Mouse (Mus musculus): ENCODE data around the gene Lhfp. TPM values are rescaled to one million over a fixed set of nuclear protein-coding genes. Genes with fewer than 3 reads are reported as not detected.

Gene Lhfp
- total RNA-seq (2021): 10 to 100 TPM; 53.2 to 55.7 TPM

DNA sequence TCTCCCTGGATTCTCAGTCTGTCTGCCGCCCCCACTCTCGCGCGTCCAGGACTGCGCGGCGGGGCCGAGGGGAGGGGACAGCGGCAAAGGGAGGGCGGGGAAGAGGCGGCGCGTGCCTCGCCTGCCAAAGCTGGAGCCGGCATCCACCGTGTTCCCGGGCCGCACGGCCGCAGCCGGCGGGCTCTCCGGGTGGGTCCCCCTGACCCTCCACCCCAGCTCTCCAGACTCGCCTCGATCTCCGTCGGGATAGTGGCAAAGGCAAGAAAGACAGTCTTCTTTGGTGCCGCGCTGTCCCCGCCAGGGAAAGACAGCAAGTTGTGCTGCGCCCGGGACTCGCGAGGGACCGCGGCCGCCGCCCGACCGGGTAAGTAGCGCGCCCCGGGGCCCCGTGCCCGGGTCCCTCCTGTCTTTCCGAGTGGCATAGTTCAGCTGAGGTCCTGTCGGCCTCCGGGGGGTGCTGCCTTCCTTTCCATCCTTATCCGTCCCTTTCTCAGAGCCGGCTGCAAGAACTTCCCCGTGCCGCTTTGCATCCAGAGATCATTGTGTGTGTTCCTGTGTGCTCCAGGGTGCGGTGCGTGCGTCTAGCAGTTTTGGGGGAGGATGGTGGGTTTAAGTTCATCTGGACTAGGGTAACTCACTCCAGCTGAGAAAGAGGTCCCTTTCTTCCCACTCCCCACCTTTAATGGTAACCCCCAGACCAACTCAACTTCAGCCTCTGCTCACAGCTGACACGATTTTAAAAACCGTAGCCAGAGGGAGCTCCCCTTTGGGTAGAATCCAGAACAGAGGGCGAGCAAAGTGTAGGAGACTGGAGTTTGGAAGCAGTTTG is at the start of gene Lhfp:
Lhfp (plus strand) TSS at position 118 of the 829 bp plus-strand sequence.
- intact Hi-C loops (cut with DNase I): loop anchor here (5.0 kb wide), 3 partner anchors 121 to 206 kb away; no protein-coding TSS in a partner anchor
- DNase-seq (ENCODE audit: low spot score): peak; percentile 74

DNA sequence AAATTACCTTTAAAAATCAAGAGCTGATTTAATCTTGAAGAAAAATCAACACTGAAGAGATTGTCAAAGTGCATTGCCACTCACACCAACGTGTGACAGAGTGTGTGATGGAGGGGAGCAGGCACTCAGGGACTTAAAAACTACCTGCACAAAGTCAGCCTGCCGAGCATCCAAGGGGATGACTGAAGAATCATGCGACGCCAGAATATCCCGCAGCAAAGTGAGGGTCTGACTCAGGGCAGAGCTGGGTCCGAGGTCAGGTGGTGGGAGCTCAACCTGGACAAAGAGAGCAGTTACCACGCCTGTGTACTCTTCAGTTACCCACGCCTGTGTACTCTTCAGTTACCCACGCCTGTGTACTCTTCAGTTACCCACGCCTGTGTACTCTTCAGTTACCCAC is 48.0 kb upstream of the Lhfp start:
- DNase-seq (ENCODE audit: low spot score): no peak

DNA sequence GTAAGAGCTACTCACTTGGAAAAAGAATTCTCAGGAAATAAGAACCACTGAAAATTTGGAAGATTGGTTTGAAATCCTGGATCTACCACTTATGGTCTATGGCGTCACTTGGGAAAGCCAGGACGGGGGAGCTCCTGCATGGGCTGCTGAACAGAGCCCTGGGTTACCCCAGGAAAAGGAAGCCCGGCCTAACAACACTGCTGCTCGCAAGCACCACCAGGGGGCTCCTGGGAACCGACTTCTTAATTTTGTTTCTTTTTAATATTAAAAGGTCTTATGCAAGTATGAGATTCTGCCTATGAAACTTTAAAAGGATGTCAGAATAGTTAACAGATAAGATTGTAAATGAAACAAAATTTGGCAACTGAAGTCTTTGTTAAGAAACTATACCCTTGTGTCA is 46.7 kb upstream of the Lhfp start:
- intact Hi-C loops (cut with DNase I): no loop called here
- no peak for DNase-seq (ENCODE audit: low spot score)

More for the DNA sequence above, 48.0 kb upstream of the Lhfp start:
- intact Hi-C loops (cut with DNase I): no loop called here

DNA sequence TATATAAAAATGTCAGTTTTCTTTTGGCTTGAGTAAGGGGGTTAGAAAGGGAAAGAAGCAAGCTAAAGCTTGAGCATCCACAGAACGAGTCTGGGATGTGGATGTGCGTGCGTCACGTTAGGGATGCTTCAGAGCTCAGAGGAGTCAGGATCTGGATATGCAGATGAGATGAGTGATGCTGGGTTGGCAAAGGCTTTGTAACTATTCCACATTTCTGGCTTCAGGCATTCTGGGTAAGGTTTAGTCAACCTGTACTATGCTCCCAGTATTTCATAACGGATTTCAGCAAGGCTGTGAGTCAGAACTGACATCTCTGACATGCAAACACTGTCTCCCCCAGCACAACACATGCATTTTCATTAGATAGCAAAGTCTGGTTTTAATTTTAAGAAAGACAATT is 44.7 kb upstream of the Lhfp start:
- no peak for DNase-seq (ENCODE audit: low spot score)
- intact Hi-C loops (cut with DNase I): no loop called here

DNA sequence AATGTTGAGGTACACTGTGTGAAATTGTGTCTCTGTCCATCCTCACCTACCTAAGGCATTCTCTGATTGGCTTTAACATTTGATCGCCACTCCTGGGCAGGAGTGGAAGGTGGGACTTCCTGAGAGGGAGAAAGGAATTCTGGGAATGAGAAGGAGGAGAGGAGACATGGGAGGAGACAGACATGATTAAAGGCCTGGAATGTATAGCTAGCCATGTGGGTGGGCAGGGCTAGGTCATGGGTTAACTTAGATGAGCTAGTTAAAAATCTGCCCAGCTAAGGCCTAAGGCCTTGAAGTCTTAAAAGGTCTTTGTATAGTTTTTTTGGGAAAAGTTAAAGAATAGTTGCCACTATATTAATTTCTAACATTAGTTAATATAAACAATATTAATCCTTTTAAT is 43.9 kb upstream of the Lhfp start:
- no peak for DNase-seq (ENCODE audit: low spot score)
- intact Hi-C loops (cut with DNase I): no loop called here

DNA sequence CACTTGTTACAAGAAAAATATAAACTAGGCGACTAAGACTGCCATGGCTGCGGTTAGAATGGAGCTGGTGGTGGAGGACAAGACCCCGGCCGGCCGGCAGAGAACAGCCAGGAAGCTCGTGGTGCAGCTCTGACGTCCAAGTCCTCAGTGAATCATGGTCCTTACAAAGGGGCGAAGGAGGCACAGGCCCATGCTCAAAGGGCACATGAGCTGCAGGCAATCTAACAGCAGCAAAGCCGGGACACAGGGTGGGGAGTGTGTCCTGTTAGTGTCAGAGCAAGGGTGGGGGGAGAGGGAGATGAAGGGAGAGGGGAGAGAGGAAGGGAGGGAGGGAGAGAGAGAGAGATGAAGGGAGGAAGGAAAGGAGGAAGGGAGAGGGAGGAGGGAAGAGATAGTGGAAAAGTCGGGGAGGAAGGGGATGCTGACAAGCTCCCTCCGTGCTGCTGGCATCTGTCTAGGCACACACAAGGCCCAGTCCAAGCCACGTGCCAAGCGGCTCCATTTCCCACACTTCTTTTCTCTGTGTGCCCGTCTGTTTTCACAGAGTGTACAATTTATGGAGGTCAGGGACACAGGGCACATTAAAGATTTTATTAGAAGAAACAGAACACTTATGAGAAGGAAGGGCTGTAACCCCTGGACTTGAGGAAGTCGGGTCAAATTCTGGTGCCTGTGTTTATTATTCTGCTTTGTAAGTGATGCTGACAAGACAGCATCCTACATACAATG is 42.1 kb upstream of the Lhfp start:
- intact Hi-C loops (cut with DNase I): no loop called here
- no peak for DNase-seq (ENCODE audit: low spot score)

DNA sequence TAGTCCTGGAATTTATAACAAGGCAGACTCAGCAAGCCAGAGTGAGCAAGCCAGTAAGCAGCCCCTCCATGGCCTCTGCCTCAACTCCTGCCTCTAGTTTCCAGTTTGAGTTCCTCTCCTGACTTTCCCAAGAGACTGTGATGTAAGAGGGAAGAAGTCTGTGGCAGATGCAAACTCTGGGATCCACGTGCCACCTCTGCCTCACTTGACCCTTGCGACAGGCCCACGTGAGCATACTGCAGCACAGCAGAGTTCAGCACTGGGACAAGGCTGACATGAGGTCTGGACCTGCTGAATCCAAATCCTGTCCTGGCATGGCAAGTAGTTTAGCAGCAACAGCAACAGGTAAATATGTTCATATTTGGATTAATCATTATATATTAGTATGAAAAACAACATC is 41.3 kb upstream of the Lhfp start:
- intact Hi-C loops (cut with DNase I): no loop called here

DNA sequence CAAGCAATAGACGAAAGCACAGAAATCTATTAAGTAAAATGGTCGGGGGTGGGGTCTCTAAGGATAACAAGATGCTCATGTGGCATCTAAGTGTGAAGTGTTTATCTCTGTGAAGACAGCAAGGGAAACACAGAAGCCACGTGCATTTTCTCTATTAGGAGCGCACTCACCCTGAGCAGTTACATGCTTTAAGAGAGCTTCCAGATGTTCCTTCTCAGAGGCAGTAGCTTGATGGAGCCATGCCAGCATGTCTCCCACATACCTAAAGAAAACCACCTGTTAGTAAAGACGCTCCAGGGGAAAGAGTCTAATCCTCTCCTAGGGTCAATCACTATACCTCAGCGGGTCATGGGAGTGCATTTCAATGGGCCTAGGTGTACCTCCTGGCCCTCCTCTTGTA is 39.3 kb upstream of the Lhfp start:
- DNase-seq (ENCODE audit: low spot score): no peak
- intact Hi-C loops (cut with DNase I): no loop called here

More for the DNA sequence above, 41.3 kb upstream of the Lhfp start:
- no peak for DNase-seq (ENCODE audit: low spot score)

DNA sequence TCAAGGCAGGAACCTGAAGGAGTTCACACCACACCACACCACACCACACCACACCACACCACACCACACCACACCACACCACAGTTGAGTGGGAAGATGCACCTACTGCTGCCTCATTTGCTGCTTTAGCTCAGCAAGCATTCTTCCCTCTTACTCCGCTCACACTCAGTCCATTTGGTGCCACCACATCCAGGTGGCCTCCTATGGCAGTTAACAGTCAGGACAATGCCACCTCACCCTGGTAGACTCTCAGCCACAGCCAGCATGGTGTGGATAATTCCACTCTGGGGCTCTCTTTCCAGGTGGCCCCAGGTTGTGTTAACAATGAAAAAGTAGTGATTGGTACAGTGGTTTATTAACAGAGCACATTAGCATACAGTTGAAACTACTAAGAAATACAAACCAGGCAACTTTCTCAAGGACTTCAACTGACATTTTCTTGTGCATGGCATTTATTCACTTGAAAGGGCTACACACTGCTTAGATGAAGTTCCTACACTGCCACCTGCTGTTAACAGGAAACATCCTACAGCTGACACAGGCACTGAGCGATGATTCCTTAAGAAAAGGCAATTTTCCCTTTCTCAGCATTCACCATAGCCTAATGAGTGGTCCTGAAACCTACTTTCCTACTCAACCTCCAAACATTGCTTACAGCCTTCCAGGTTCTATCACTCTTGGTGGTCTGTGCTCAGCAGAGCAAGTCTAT is 36.8 kb upstream of the Lhfp start:
- intact Hi-C loops (cut with DNase I): loop anchor here (5.0 kb wide), 1 partner anchor 747 kb away; no protein-coding TSS in a partner anchor
- DNase-seq (ENCODE audit: low spot score): no peak

DNA sequence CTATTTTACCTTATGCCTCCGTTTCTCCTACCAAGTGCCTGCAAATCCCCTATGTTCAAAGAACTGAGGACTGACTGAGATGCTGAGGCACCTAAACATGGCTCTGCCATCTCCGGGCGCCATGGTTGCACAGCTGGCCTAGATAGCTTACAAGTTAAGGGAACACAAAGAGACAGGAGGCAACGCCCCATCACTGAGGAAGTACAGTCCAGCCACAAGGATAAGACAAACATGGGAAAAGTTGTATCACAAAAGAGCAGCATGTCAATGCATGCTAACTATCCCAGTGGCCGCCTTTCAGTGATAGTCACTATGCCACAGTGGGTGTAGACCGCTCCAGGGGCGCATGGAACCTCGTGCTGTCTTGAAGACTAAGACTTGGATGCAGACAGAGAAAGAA is 33.9 kb upstream of the Lhfp start:
- intact Hi-C loops (cut with DNase I): loop anchor here (5.0 kb wide), 1 partner anchor 750 kb away; no protein-coding TSS in a partner anchor
- no peak for DNase-seq (ENCODE audit: low spot score)

DNA sequence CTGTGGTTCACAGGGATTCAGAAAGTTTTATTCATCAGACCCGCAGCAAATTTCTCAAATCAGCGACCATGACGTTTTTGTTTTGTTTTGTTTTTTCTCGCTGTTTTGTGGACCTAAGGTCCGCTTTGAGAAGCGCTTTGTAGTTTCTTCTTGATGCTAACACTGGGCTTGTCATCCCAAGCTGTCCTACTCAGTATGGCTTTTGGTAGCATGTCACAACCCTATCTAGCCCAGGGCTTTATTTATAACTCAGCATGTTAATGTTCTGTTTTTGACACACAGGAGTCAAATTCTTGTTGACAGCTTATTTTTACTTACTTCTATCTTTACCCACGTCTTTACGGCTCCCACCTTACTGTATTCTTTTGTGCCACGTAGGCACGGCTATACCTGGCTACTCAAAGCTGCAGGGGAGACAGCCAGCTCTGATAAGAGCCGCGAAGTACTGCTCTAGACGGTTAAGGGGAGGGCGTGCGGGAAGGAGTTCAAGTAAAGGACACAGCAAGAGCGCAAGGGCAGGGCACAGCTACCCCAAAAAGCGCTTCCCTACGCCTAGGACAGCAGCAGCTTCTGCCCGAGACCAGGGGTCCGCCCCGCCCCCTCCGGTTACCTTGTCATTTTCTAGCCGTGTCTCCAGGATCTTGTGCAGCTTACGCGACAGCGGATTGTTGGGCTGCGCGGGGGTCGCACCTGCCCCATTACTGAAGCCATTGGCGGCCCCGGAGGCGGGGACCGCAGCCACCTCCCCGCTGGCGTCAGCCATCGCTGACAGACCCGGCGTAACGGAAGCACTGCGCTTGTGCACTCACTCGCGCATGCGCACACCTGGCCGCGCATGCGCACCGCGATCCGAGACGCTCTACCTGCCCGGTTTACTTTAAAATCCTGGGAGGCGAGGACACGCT is 24.6 kb upstream of the Lhfp start, which contains the start of gene Cog6:
Cog6 (minus strand) TSS at position 802 of the 905 bp plus-strand sequence.
- DNase-seq (ENCODE audit: low spot score): peak; percentile 71
- intact Hi-C loops (cut with DNase I): no loop called here

DNA sequence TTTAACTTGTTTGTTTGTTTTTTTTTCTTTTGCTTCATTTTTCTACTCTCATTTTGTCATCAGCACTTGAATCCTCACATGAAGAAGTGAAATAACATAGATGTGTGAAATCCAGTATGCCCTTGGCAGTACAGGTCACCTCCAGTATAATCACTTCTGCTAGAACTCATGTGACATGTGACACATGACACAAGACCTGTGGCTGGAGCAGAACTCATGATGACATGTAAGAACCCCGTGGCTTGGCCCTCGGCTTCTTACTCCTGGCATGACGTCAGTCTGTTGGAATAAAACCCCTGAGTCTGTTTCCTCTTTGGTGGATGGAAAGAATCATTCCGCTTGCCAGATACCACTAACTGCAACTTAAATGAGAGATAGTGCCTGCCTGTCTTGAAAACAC is 14.0 kb upstream of the Lhfp start:
- no peak for DNase-seq (ENCODE audit: low spot score)
- intact Hi-C loops (cut with DNase I): no loop called here

DNA sequence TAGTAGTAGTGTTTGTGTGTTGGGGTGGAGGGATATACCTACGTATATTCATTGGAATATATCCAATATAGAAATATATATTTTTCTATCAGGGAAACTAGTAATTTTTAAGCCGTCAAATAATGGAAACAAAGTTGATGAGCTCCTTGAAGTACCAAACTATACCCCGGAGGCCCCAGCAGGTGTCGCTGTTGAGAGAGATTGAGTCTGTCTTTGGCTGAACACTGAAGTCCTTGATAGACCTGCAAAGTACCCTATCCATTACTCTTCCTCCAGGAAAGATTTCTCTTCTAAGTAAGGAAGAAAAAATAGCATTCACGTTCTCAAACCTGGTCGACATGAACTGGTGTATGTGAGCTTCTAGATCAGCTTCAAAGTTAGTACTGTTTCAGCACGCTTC is 12.3 kb upstream of the Lhfp start:
- DNase-seq (ENCODE audit: low spot score): no peak
- intact Hi-C loops (cut with DNase I): loop anchor here (1.0 kb wide), 1 partner anchor 419 kb away; no protein-coding TSS in a partner anchor

DNA sequence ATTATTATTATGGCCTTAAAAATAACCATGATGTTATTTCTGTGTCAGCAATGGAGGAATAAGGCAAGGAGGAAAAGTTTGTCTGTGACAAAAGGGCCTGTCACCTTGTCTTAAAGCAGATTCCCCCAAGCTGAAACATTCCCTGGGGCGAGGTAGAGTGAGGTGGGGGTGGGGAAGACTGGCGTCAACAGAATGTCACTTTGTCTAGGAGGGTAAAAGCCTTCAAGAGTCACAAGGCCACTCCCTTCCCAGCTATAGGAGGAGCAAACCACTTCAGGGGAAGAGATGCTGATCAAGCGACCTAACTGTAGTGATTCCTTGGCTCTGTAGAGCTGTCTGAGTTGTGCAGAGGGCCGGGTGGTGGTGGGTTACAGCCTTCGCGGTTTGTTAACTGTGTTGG is 9.7 kb upstream of the Lhfp start:
- no peak for DNase-seq (ENCODE audit: low spot score)
- intact Hi-C loops (cut with DNase I): no loop called here

DNA sequence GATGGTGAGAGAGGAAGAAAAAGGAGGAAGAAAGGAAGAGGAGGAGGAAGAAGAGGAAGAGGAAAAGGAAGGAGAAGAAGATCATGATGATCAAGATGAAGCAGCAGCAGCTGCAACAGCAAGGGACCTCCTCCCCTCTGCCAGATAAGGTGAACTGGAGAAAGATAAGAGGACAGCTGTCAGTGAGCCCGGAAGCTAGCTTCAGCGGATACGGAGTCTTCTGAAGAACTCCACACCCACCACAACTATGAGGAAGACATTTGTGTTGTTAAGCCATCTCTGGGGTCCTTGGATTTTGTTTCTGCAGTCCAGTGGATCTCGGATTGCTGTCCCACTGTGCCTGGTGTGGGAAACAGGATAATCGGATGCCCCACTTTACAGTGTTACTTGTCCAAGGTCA is 8.9 kb upstream of the Lhfp start:
- no peak for DNase-seq (ENCODE audit: low spot score)
- intact Hi-C loops (cut with DNase I): loop anchor here (2.0 kb wide), 1 partner anchor 296 kb away; no protein-coding TSS in a partner anchor

DNA sequence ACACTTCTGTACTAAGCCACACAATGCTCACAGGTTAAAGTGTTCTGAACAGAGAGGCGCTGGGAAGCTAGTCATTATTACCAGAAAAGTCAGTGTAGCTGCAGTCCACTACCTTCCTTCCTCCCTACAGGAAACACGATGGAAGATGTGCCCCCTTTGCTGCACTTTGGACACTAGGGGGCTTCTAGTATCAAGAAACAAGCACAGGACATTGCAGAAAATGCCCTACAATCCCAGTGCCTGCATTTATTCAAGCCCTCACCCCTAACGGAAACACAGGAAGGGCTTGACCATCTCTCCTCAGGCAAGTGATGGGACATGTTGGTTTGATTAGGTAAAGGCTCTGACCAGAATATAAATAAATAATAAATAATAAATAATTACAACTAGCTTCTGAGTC is 7.9 kb upstream of the Lhfp start:
- intact Hi-C loops (cut with DNase I): loop anchor here (2.0 kb wide), 1 partner anchor 295 kb away; no protein-coding TSS in a partner anchor
- DNase-seq (ENCODE audit: low spot score): no peak

DNA sequence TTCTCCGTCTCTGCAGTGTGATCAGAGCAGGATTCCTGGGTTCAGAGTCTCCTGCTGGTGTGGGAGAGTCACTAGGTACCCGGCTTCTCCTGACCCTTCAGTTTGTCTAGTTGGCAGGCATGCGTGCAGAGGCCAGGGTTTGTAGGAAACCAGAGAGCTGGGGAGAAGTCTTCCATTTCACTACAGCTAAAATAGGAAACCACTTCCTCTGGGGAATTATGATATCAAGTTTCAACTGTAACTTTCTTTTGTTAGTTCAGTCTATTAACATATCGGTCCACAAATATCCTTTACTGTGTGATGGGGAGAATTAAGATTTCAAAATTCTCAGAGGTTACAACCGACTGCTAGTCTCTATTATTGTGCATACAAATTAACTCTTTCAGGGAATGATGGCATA is 5.3 kb upstream of the Lhfp start:
- DNase-seq (ENCODE audit: low spot score): no peak
- intact Hi-C loops (cut with DNase I): no loop called here

DNA sequence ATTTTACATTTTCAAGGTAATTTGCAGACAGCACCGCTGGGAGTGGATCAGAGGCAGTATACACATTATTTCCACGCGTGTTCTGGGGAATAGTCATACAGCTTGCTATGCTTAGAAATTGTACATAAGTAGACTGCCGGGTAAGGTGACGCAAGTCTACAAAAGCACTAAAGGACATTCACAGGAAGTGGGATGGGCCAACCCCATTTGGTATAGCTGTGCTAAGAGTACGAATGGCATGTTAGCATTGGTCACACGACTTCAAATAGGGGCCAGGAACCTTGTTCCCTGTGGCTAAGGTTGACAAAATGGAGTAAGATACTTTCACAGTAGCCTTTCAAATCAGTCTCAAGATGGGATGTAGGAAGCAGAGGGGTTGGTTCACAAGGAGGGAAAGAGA is 4.4 kb upstream of the Lhfp start:
- intact Hi-C loops (cut with DNase I): no loop called here
- DNase-seq (ENCODE audit: low spot score): no peak

DNA sequence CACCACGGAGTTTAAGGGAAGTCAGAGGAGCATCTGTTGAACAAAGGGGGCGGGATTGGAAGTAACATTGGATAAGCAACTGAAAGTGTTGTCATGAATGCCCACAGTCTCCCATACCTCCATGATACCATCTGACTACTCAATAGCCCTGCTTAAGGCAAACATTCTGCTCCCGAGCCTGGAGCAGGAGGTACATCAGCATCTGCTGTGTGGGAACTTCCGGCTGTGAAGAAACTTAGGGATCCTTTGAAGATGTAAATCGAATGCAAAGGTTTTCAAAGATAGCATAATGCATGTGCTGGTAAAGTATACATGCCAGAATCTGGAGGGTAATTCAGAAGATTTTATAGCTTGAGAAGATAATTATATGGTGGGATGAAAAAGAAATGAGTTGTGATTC is 2.4 kb upstream of the Lhfp start:
- intact Hi-C loops (cut with DNase I): no loop called here
- DNase-seq (ENCODE audit: low spot score): no peak
